Mouse (Mus musculus): ENCODE results near the gene Neurl3. TPM values are rescaled to one million over a fixed set of nuclear protein-coding genes. Genes with fewer than 3 reads are reported as not detected.

Neurl3 gene
- polyA plus RNA-seq (2012; rRNA removed) = 0.12 and 0.32 TPM in 2 replicates

DNA sequence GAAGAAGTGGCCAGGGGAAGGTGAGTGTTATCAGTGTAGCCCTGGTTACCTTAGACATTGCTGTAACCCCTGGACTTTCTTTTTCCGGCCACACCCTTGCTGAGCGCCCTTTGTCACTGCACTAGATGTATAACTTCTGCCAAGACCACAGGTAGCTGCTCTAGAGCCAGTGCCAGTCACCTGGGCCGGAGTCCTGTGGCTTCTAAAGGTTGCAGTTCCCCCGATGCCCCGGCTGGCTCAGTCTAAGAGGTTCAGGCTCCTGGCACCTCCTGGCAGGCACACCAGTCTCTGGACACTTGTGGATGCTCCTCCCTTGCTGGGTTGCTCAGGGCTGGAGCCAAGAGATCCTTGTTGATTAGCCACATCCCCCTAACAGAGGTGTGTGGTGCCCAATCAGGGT, at the start of gene Neurl3:
Gene Neurl3, minus strand, starts transcription at position 225 of the 400 bp plus-strand sequence.
- no peak within 1 kb of the TSS for H3K27ac ChIP-seq (ENCODE audit: control insufficient read depth, insufficient read depth, low read depth, low read length)
- H3K36me3 ChIP-seq (ENCODE audit: control insufficient read depth, insufficient read depth, low read length) = no peaks in the 10 kb centered on the region

DNA sequence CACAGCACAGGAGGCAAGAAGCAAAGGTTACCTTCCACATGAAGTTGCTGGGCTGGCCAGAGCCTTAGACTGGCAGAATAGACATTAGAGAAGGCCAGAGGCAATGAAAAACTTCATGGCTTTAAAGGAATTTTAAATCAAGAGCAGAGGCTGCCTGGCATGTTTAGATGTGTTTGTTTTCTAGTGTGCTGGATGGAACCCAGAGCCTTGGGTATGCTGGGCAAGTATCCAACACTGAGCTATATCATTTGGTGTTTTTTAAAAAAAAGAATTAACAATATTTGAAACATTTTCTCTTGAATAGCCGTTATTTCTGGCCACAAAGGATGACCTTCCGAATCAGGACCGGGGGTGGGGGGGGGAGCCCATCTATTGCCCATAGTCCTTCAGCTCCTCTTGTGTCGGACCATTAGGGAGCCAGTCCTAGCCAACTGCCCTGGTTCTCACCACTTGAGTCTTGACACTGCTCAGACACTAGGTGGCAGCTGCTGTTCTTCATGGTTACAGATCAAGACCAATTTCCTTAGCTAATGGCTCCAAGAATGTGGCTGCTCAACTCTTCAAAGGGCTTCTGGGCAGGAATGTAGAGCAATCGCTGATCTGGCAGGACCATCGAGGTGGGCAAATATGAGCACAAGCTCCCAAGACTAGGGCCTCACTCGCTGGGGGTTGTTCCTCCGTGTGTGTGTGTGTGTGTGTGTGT, 49.4 kb upstream of the Neurl3 start:
- no peak overlapping the region for H3K27ac ChIP-seq (ENCODE audit: control insufficient read depth, insufficient read depth, low read depth, low read length)
- TF ChIP-seq CTCF (IDR thresholded peaks at IDR 0.05; ENCODE audit: control insufficient read depth, insufficient read depth, insufficient replicate concordance, low read depth, low read length) = peak; percentile 39; the same call in 1 of the 2 replicates
- no peak for TF ChIP-seq POLR2A (IDR thresholded peaks at IDR 0.05; ENCODE audit: control insufficient read depth, low read depth, low read length)
- H3K4me1 ChIP-seq (ENCODE audit: control insufficient read depth, insufficient read depth, low read length) = no peaks in the 10 kb centered on the region; the same call in 1 of the 2 replicates
- no peak overlapping the region for H3K4me3 ChIP-seq (ENCODE audit: control insufficient read depth, low read depth, low read length)
- H3K27me3 ChIP-seq (ENCODE audit: control insufficient read depth, insufficient read depth, low read length) = no peaks in the 10 kb centered on the region
- H3K36me3 ChIP-seq (ENCODE audit: control insufficient read depth, insufficient read depth, low read length) = no peaks in the 10 kb centered on the region

More for the DNA sequence above, at the start of gene Neurl3:
- H3K4me1 ChIP-seq (ENCODE audit: control insufficient read depth, insufficient read depth, low read length) = peaks cover 5% of the 10 kb centered on the region
- no peak within 1 kb of the TSS for H3K4me3 ChIP-seq (ENCODE audit: control insufficient read depth, low read depth, low read length)
- no peaks in the 10 kb centered on the region for H3K27me3 ChIP-seq (ENCODE audit: control insufficient read depth, insufficient read depth, low read length)
- TF ChIP-seq POLR2A (IDR thresholded peaks at IDR 0.05; ENCODE audit: control insufficient read depth, low read depth, low read length) (no peak), CTCF (IDR thresholded peaks at IDR 0.05; ENCODE audit: control insufficient read depth, insufficient read depth, insufficient replicate concordance, low read depth, low read length) (no peak)

GRCm38 (mm10) chr1:36323076-36323475, 48.6 kb upstream of the Neurl3 start:
- no peak overlapping the region for H3K27ac ChIP-seq (ENCODE audit: control insufficient read depth, insufficient read depth, low read depth, low read length)
- no peaks in the 10 kb centered on the region for H3K36me3 ChIP-seq (ENCODE audit: control insufficient read depth, insufficient read depth, low read length)
- no peak overlapping the region for H3K4me3 ChIP-seq (ENCODE audit: control insufficient read depth, low read depth, low read length)
- TF ChIP-seq CTCF (IDR thresholded peaks at IDR 0.05; ENCODE audit: control insufficient read depth, insufficient read depth, insufficient replicate concordance, low read depth, low read length) (no peak), POLR2A (IDR thresholded peaks at IDR 0.05; ENCODE audit: control insufficient read depth, low read depth, low read length) (no peak)
- no peaks in the 10 kb centered on the region for H3K27me3 ChIP-seq (ENCODE audit: control insufficient read depth, insufficient read depth, low read length)
- H3K4me1 ChIP-seq (ENCODE audit: control insufficient read depth, insufficient read depth, low read length) = no peaks in the 10 kb centered on the region; the same call in 1 of the 2 replicates

DNA sequence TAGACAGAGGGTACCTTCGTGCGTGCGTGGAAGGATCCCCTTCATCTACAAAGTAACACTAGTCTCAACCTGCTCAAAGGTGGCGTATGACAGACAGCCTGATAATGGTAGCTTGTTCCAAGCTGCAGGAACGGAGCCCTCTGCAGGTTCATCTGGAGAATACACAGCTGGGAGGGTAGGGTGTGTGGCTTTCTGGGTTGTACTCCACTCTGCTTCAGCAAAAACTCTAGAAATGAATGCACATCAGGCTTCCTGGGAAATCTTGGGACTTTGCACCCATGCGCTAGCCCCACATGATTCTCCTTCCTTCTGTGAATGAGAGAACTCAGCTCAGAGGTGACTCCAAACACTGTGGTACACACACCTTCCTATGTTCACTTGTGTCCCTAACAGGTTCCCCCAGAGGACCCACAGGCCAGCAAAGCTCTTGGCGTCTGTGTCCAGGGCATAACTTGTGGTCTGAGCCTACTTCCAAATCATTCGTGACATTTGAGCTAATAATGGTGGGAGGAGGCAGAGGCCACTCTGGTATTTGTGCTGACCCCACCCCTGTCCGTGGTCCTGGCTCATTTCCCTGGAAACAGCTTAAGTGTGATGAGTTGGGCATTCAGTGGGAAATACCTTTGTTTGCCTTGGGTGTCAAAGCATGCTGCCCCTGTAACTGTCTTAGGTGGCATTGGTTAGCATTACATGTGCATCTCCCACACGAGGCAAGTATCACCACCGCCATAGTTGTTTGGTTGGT, 47.5 kb upstream of the Neurl3 start:
- no peak overlapping the region for H3K4me3 ChIP-seq (ENCODE audit: control insufficient read depth, low read depth, low read length)
- no peaks in the 10 kb centered on the region; the same call in 1 of the 2 replicates for H3K4me1 ChIP-seq (ENCODE audit: control insufficient read depth, insufficient read depth, low read length)
- H3K27ac ChIP-seq (ENCODE audit: control insufficient read depth, insufficient read depth, low read depth, low read length) = no peak overlapping the region
- TF ChIP-seq CTCF (IDR thresholded peaks at IDR 0.05; ENCODE audit: control insufficient read depth, insufficient read depth, insufficient replicate concordance, low read depth, low read length) (no peak), POLR2A (IDR thresholded peaks at IDR 0.05; ENCODE audit: control insufficient read depth, low read depth, low read length) (no peak)
- H3K36me3 ChIP-seq (ENCODE audit: control insufficient read depth, insufficient read depth, low read length) = no peaks in the 10 kb centered on the region
- no peaks in the 10 kb centered on the region for H3K27me3 ChIP-seq (ENCODE audit: control insufficient read depth, insufficient read depth, low read length)

- no peak overlapping the region for H3K4me3 ChIP-seq (ENCODE audit: control insufficient read depth, low read depth, low read length)
- no peaks in the 10 kb centered on the region for H3K27me3 ChIP-seq (ENCODE audit: control insufficient read depth, insufficient read depth, low read length)
- no peaks in the 10 kb centered on the region; the same call in 1 of the 2 replicates for H3K4me1 ChIP-seq (ENCODE audit: control insufficient read depth, insufficient read depth, low read length)
- no peak overlapping the region for H3K27ac ChIP-seq (ENCODE audit: control insufficient read depth, insufficient read depth, low read depth, low read length)
- TF ChIP-seq CTCF (IDR thresholded peaks at IDR 0.05; ENCODE audit: control insufficient read depth, insufficient read depth, insufficient replicate concordance, low read depth, low read length) (no peak), POLR2A (IDR thresholded peaks at IDR 0.05; ENCODE audit: control insufficient read depth, low read depth, low read length) (no peak)
- no peaks in the 10 kb centered on the region for H3K36me3 ChIP-seq (ENCODE audit: control insufficient read depth, insufficient read depth, low read length)
Measured at GRCm38 (mm10) chr1:36321164-36321563, 46.7 kb upstream of the Neurl3 start.

DNA sequence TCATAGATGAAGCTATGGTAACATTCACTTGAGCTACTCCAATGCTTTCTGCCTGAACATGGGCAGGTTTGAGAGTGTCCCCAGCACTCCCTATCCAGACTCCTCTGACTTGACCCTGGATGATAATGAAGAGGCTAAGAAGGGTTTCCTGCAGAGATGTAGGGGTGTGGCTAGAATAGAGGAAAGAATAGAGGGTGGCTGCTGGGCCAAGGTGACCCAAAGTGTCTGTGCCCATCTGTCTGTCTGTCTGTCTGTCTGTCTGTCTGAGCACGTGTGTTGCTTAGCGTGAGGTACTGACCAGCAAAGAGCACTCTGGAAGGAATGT, 41.3 kb upstream of the Neurl3 start:
- H3K27me3 ChIP-seq (ENCODE audit: control insufficient read depth, insufficient read depth, low read length) = no peaks in the 10 kb centered on the region
- no peaks in the 10 kb centered on the region for H3K36me3 ChIP-seq (ENCODE audit: control insufficient read depth, insufficient read depth, low read length)
- H3K4me1 ChIP-seq (ENCODE audit: control insufficient read depth, insufficient read depth, low read length) = peaks cover 4% of the 10 kb centered on the region
- H3K27ac ChIP-seq (ENCODE audit: control insufficient read depth, insufficient read depth, low read depth, low read length) = no peak overlapping the region
- H3K4me3 ChIP-seq (ENCODE audit: control insufficient read depth, low read depth, low read length) = no peak overlapping the region
- no peak for TF ChIP-seq POLR2A (IDR thresholded peaks at IDR 0.05; ENCODE audit: control insufficient read depth, low read depth, low read length)
- no peak for TF ChIP-seq CTCF (IDR thresholded peaks at IDR 0.05; ENCODE audit: control insufficient read depth, insufficient read depth, insufficient replicate concordance, low read depth, low read length)

- Histone ChIP-seq H3K27me3 (ENCODE audit: control insufficient read depth, insufficient read depth, low read length) (no peaks in the 10 kb centered on the region), H3K4me1 (ENCODE audit: control insufficient read depth, insufficient read depth, low read length) (peaks cover 4% of the 10 kb centered on the region), H3K36me3 (ENCODE audit: control insufficient read depth, insufficient read depth, low read length) (no peaks in the 10 kb centered on the region), H3K4me3 (ENCODE audit: control insufficient read depth, low read depth, low read length) (peak overlapping the region; percentile 87), H3K27ac (ENCODE audit: control insufficient read depth, insufficient read depth, low read depth, low read length) (peak overlapping the region; percentile 36; the same call in 1 of the 2 replicates)
- TF ChIP-seq CTCF (IDR thresholded peaks at IDR 0.05; ENCODE audit: control insufficient read depth, insufficient read depth, insufficient replicate concordance, low read depth, low read length) = no peak
- peak; percentile 13; the same call in 1 of the 2 replicates for TF ChIP-seq POLR2A (IDR thresholded peaks at IDR 0.05; ENCODE audit: control insufficient read depth, low read depth, low read length)
Measured at GRCm38 (mm10) chr1:36314959-36315775, 40.7 kb upstream of the Neurl3 start.

All from testis, adult 2 months (tissue).